Mouse (Mus musculus) inflammation-experienced regulatory T-cells, adult 6 months (primary cell): Measurements from ENCODE around the gene Eme1. TPM values are rescaled to one million over a fixed set of nuclear protein-coding genes. Genes with fewer than 3 reads are reported as not detected.
"Not testable (repeated sequence)": the region's sequence is repeated elsewhere in the genome, so short reads cannot be mapped to it uniquely, and the experiment has no call there.

ENCODE experiments used
- ATAC-seq: one replicate; pipeline ENCODE4 v1.8.0; 2017
- polyA plus RNA-seq, 3 experiments: library from polyadenylated mRNA; unstranded; fragments of 100-300 nt; shearing (Covaris generic); gene quantifications; one replicate each; pipeline ENCODE4 v1.2.1; 2017

The Eme1 gene
- 1 to 10 TPM; 1.2 to 9.8 (median 1.8) TPM for polyA plus RNA-seq

DNA sequence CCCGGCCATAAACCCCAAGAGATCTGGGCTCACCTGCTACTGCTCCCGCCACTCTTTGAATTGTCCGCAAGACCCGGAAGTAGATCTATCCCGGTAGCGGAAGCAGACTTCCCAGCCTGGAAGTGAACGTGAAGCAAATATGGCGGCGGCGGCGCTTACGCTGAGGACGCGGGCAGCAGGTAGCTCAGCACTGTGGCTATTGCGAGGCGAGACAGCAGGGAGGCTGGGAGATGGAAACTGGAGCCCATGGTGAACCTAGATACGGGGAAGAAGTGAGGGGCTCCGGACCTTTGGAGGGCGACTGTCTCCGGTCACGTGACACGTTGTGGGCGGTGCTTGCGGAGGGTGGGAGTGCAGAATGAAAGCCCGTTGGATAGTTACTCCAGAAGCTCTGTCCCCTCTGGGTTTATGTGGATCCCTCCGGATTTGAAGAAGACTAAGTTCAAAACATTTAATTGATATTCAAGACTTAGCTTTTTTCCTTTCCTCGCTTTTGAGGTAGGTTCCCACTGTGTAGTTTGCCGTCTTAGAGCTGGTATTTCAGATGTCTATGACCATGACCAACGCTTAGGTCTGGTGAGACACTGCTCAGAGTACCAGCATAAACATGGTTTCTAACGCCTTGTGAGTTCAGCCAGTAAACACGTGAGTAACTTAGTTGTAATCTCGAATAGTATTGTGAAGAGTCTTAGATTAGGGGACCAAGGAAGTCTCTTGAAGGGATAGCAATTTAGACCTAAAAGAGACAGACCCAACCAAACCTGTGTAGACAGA is at the start of gene Eme1, which contains the start of gene Mrpl27:
TSS of gene Eme1 (minus strand) at position 302 of the 774 bp plus-strand sequence.
TSS of gene Mrpl27 (plus strand) at position 105 of the 774 bp plus-strand sequence.
- ATAC-seq: peak; percentile 84

DNA sequence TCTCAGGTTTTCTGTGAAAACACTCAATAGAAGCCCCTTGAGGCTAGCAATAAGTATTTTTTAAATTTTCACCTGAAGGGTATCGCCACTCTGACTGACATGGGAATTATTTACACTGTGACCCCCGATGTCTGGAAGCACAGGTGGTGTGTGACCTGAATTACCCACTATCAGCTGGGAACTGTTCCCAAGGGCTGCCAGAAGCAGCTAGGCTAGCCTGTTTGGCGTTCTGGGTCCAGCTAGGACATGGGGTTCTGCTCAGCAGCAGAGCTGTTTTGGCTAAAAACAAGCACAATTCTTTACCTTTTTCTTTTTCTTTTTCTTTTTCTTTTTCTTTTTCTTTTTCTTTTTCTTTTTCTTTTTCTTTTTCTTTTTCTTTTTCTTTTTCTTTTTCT is 48.4 kb upstream of the Eme1 start:
- ATAC-seq: no peak

DNA sequence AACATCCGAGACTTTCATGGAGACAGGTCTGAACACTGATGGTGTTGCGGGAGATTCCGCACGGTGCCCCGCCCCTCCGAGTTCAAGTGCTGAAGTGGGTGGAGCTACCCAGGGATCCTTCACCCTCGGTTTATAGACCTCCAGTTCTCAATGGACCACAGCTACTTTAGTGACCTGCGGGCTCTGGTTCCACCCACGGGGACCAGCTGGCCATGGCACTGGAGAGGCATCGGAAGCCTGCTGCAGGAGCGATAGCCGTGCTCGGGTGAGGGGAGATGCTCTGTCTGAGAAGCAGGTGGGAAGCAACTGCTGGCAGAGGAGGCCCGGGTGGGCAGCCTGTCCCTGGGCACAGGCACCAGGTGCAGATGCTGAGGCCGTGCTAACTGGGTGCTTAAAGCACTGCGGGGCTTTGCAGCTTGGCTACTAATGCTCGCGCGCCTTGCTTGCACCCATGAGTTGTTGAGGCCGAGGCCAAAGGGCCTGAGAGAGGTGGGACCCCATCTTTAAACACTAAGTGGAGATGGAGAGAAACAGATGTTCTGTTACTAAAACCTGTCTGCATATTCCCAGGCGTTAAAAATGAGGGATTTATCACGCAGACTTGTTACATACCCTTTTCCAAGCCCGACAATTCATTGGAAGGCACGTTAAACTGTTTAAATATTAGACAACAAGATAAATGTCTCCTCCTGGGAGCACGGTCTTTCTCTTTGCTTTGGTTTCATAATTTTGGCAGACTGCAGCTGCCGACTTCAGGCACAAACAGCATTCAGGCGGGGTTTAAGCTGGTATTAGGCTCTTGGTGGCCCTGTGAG is 47.8 kb upstream of the Eme1 start:
- no peak for ATAC-seq

DNA sequence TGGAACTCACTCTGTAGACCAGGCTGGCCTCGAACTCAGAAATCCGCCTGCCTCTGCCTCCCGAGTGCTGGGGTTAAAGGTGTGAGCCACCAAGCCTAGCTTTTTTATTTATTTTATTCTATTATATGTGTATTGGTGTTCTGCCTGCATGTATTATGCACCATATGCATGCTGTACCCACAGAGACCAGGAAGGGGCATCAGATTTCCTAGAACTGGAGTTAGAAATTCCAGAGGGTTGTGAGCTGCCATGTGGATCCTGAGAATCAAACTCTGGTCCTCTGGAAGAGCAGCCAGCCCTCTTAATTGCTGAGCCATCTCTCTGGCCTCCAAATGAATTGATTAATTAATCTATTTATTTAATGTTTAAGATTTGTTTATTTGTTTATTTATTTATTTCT is 45.6 kb upstream of the Eme1 start:
- ATAC-seq: no peak

DNA sequence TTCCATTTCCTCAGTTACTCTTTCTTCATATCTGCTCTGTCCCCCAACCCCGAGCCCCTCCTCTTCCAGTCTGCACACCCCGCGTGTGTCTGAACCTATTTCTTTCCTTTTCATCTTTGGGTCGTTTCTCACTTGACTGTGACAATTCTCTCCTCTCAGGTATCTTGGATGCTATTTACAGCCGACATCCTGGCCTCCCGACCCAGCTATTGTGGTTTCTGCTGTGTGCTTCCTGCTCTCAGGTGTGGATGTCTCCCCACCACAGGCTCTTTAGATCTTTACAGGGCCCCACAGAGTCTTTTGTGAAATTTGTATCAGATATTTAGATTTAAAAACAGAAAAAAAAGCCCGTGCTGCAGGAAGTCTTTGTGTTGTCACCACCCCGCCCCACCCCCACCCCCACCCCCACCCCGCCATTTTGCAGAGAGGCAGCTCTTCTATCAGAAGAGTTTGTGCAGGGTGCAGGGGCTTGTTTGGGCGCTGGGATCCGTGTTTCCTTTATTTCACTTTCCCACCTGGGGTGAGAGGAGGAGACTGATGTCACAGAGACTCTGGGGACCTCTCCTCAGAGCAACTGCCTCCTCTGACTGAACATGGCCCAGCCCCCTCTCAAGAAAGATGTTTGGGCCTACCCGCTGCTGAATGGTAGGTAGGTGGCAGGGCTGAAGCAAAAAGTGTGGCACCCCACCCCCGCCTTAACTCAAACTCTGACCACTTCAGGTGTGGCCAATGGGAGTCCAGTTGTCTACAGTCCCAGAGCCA is 44.1 kb upstream of the Eme1 start:
- ATAC-seq: peak; percentile 96

DNA sequence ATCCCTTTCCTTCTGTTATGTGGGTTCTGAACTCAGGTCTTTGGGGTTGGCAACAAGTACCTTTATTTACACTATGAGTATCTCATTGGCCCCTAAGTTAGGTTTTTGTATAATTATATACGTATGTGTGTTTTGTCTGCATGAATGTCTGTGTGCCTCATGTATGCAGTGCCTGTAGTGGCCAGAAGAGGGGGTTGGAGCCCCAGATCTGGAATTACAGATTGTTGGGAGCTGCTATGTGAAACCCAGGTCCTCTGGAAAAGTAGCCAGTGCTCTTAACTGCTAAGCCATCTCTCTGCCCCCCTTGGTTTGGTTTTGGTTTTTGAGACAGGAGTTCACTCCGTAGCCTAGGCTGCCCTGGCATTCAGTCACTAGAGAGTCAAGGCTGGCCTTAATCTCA is 43.4 kb upstream of the Eme1 start:
- ATAC-seq: no peak

DNA sequence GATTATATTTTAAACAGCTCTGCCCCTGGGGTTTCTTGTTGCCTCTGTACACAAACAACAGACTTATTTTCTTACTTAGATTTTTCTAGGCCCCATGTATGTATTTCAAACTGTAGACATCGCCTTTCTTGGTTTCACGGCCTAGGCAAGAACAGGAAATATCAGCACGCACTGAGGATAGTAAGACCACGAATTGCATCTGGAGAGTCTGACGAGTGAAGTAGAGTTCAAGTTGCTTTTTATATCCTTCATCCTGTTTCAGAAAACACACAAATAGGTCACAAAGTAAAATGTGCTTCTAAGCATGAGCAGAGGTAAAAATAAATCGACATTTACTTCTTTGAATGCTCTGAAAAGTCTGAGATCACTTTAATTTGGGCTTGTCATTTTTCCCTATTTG is 41.7 kb upstream of the Eme1 start:
- ATAC-seq: no peak

DNA sequence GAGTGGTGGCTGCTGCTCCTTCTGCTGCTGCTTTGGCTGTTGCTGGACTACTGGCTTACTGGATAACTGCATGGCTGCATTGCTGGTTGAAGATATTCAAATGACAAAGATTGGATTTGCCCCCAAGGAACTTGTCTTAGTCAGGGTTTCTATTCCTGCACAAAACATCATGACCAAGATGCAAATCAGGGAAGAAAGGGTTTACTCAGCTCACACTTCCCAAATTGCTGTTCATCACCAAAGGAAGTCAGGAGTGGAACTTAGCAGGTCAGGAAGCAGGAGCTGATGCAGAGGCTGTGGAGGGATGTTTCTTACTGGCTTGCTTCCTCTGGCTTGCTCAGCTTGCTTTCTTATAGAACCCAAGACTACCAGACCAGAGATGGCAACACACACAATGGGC is 38.7 kb upstream of the Eme1 start:
- ATAC-seq: not testable (repeated sequence)

DNA sequence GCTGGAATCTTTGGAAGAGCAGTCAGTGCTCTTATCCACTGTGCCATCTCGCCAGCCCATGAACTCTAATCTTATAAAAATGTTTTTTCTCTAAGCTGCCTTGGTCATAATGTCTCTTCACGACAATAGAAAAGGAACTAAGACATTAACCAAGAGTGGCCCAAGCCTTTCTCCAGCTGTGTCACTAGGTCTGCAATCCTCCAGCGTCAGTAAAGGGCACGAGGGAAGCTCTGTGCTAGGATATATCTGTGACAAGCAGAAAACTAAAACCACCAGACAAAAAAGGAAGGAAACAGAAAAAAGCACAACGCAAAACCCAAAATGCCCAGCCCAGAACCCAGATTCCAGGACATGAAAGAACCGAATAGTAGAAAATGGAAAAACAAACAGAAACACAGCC is 33.4 kb upstream of the Eme1 start:
- no peak for ATAC-seq

DNA sequence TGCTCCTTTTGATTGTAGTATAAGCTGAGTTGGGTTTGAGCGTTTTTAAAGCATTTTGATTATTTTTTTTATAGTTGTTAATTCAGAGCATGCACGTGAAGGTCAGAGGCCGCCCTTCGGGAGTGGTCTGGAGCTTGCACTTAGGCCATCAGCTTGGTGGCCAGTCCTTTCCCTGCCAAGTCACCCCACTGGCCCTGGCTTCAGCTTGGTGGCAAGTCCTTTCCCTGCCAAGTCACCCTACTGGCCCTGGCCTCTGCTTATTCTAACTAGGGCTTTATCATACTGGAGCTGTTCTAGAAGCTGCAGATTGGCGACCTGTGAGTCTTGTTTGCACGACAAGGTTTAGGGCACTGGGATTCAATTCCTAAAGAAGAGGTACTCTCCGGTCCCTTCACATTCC is 28.7 kb upstream of the Eme1 start:
- no peak for ATAC-seq

DNA sequence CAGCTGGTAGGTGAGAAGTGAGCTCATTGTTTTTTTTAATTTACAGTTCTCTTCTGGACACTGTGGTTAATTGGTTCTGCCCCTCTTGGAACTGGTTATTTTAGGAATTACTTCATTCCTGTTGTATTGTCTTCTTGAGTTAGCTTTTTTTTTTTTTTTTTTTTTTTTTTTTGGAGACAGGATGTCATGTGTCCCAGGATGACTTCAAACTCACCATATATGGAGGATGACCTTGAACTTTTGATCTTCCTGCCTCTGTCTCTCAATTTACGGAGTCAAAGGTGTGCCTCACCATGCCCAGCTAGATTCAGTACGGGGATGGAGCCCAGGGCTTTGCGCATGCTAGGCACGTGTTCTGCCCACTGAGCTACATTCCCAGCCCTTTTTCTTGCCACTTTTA is 27.9 kb upstream of the Eme1 start:
- ATAC-seq: no peak

DNA sequence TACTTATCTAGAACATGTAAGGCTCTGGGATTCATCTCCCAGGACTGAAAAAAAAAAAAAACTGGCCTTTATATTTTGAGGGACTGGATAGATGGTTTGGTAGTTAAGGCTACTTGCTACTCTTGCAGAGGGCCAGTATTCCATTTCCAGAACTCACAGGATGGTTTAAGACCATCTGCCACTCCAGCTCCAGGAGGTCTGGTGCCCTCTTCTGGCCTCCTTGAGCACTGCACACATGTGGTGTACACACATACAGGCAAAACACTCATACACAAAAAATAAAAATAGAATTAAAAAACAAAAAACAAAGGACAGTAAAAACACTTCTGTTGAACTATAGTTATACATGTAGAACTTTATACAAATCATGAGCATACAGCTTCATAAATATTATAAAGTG is 26.9 kb upstream of the Eme1 start:
- no peak for ATAC-seq

DNA sequence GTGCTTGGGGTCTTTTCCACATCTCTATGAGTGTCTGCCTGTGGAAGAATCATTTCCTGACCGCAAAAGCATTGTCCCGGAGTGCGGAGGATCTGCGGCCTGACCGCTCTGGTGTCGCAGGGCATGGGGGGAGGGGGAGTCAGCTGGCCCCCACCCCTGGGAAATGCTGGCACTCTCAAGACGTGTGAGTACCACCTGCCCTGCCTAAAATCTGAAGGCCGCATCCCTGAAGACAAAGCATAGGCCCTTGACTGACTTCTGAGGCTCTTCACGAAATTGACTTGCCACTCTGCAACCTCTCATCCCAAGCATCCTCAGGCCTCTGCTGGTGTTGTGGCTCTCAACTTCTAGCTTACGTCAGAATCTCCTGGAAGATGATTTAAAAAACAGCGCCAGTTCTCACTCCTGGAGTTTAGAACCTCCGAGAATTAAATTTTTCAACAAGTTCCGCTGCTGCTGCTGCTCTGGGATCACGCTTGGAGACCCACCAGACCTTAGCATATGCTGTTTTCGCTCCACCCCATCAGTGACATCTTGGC is 23.9 kb upstream of the Eme1 start:
- peak; percentile 29 for ATAC-seq

DNA sequence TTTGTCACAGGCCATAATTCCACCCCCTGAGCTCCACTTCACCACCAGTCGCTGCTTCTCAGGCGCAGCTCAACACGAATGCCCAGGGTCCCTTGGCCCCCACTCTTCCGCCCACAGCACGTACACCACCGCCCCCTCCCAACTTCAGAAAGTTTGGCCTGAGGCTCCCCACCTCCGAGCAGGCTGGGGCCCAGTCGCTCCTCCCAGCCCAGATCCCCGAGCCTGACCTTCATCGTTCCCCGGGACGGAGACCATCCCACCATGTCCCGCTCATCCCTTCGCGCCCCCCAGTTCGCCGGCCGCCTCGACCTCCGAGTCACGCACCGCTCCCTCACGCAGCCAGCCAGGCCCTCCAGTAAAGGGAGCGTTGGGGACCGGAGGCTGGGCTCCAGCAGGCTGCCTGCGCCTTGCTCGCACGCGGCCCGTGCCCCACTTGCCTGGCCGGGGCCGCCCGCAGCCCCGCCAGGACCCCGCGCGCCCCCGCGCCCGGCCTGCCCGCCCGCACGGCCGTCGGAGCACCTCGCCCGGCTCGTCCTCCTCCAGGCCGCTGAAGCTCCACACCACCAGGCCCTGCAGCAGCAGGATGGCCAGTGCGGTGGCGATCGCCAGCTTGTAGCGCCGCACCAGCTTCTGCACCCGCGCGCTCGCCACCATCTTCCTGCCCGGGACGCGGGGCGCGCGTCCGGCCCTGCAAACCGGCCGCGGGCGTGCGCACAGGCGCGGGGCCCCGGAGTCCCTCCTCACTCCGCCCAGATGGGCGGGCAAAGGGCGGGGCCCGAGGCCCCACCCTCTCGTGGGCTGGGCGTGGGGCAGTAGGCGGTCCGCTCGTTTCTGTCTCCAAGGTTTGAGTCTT is 23.2 kb upstream of the Eme1 start, which contains the start of gene Xylt2:
TSS of gene Xylt2 (minus strand) at position 762 of the 853 bp plus-strand sequence.
- peak; percentile 90 for ATAC-seq

DNA sequence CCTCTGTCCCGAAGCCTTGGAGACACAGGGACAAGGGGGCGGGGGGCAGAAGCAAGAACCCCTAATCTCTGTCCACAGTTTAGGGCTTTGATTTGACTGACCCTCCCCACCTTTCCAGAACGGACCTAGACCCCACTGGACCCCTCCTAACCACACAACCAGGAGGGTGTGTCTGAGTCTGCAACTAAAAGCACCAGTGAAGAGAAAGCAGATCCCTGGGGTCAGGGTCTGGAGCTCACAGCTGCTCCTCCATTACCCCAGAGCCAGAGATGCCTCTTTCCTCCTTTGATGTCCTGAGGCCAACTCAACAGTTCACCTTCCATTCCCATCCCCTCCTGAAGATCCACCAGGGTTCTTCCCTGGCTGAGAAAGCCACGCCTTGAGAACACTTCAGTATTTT is 22.5 kb upstream of the Eme1 start:
- ATAC-seq: no peak

DNA sequence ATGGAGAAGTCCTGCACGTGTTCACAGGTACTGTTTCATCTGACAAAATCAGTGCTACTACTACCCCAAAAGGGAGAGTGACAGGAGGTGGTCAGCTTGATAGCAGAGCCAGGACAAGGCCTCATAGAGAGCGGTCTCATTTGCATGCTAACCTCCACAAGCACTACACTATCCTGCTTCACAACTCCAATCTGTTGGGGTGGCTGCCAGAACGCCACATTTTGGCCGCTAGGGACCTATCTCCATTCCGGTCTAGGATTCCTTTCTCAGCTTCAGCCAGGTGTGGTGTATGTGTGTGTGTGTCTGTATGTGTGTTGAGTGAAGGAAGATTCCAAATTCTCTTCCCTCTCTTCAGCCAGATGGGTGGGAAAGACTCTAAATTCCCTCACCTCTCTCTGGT is 21.7 kb upstream of the Eme1 start:
- no peak for ATAC-seq

DNA sequence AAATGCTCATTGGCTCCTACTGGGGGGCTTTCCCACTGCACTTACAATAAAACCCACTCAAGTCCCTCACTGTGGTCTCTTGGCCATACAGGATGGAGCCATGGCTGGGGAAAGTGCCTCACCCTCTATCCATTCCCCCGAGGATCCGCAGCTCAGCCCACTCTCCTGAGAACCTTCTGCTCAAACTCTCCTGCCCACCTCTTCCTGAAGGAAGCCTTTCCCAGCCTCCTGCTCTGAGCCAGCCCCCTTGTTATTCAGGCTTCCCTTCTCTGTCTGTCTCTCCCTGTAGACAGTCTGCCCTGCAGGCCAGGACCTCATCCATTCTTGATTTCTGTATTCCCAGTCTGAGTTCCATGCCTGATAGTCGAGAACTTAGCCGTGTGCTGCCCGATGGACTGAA is 21.2 kb upstream of the Eme1 start:
- no peak for ATAC-seq

DNA sequence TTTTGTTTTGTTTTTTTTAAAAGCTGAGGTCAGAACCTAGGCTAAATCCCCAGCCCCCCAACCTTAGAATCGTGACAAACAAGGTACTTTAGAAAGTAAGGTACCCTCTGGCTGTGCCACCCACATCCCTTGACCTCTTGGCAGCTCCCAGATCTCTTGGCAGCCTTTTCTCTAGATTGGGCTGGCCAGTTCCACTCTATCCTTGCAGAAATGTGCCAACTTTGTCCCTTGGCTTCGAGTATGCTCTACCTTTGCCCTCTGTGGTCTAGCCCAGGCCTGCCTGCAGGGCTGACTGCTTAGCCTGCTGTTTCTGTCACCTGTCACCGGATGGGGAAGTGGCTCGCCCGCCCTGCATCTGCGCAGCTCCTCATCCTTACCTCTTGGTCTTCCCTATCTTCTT is 11.5 kb upstream of the Eme1 start:
- no peak for ATAC-seq

DNA sequence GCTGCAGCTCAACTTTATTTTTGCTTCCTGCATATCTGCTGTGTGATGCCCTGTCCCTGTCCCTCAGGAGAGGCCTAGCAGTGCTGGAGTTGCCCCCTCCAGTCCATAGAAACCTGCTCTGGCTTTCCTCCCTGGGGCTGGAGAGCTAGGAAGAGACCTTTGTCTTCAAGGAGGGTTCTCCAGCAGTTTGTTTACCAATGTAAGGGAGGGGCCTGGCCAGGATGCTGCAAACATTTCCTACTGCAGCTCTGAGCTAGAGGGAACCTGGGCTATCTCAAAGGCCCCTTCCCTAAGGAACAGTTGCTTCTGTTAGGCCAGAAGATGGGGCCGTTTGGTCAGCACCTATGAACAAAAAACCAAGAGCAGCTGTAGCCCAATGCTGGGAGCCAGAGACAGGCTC is 7.6 kb upstream of the Eme1 start:
- ATAC-seq: no peak

DNA sequence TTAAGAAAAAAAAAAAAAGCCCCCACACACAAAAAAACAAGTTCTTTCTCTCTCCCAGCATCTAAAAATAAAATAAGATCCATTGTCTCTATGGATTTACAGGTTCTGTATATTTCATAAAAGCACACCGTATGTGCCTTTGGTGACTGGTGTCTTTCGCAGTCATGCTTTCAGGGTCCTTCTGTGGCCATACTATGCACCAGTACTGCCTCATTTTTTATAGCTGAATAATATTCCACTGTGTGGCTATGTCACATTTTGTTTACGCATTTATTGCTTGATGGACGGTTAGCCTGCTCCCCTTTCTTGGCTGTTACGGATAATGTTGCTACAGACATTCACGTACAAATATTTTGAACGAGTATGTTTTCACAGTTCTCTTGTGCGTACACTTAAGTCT is 791 bp downstream of the Eme1 start:
- ATAC-seq: no peak

DNA sequence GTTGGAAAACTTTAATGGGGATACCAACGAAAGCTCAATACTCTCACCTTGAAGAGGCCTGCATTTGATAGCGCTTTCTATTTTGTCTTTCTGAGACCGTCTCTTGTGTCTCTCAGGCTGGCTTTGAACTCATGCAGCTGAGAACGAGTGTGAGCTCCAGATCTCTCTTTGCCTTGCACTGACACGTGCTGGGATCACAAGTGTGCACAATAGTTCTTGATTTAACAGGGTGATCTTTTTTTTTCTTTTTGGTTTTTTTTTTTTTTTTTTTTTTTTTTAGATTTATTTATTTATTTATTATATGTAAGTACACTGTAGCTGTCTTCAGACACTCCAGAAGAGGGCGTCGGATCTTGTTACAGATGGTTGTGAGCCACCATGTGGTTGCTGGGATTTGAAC is 2.5 kb downstream of the Eme1 start:
- not testable (repeated sequence) for ATAC-seq

DNA sequence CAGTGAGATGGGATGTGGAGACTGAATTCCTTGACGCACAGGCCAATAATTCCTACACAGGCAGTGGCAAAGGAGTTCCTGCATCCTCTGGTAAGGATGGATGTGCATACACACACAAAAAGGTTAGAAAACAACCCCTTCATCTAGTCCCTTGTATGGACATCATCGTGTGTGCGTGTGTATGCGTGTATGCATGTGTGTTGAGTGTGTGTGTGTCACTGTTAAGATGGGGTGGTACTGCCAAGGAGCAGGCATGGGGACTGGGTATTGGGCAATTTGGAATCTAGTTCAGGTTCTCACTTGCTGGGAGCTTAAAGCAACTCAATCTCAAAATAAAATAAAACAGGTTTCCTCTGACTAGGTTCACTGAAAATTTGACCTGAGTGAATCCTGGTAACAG is 7.3 kb downstream of the Eme1 start:
- ATAC-seq: no peak
